Mouse (Mus musculus) hindbrain, embryonic 16.5 days (tissue): ENCODE results near the gene Itga1. TPM values are rescaled to one million over a fixed set of nuclear protein-coding genes. Genes with fewer than 3 reads are reported as not detected.

Experiments
- ATAC-seq: fragments of 200-750 bp; cut with Nextera tagmentation; 2 replicates; pipeline ENCODE4 v1.8.0; 2017; ENCODE audit warnings: moderate TSS enrichment, moderate library complexity
- H3K27ac ChIP-seq: fragments of 300-500 bp; sonication (generic); 2 replicates; pipeline ENCODE4 v1.5.1; 2014; ENCODE audit warnings: low read depth, mild to moderate bottlenecking, control low read depth, low read length, moderate library complexity
- H3K27me3 ChIP-seq: fragments of 300-500 bp; sonication (generic); replicated peaks from 2 replicates; pipeline ENCODE4 v1.6.1; 2014; ENCODE audit warnings: low read length; ENCODE audit not compliant: control insufficient read depth, insufficient read depth
- H3K36me3 ChIP-seq: fragments of 300-500 bp; sonication (generic); 2 replicates; pipeline ENCODE4 v1.6.1; 2014; ENCODE audit warnings: mild to moderate bottlenecking, low read length, moderate library complexity, mixed read lengths; ENCODE audit not compliant: control insufficient read depth, insufficient read depth
- H3K4me1 ChIP-seq: fragments of 300-500 bp; sonication (generic); 2 replicates; pipeline ENCODE4 v1.6.1; 2014; ENCODE audit warnings: low read depth, low read length; ENCODE audit not compliant: control insufficient read depth, insufficient read depth
- H3K4me2 ChIP-seq: fragments of 300-500 bp; sonication (generic); 2 replicates; pipeline ENCODE4 v1.6.1; 2014; ENCODE audit warnings: mild to moderate bottlenecking, low read length, control low read depth, moderate library complexity
- H3K4me3 ChIP-seq: fragments of 300-500 bp; sonication (generic); 2 replicates; pipeline ENCODE4 v1.5.1; 2014; ENCODE audit warnings: mild to moderate bottlenecking, low read length, control low read depth, moderate library complexity
- H3K9ac ChIP-seq: fragments of 300-500 bp; sonication (generic); 2 replicates; pipeline ENCODE4 v1.6.1; 2014; ENCODE audit warnings: low read depth, mild to moderate bottlenecking, control low read depth, low read length, moderate library complexity
- H3K9me3 ChIP-seq: fragments of 300-500 bp; sonication (generic); 2 replicates; pipeline ENCODE4 v1.6.1; 2014; ENCODE audit warnings: mild to moderate bottlenecking, low read length, moderate library complexity; ENCODE audit not compliant: control insufficient read depth
- WGBS: fragments of 180-500 bp; shearing (Covaris S2); extraction: QIAGEN DNeasy Blood & Tissue Kit; methylation state at CpG from one replicate; pipeline ENCODE4 v1.1.7; 2014; 5-methylcytosine and 5-hydroxymethylcytosine counted together
- polyA plus RNA-seq: library from polyadenylated mRNA; unstranded; fragments of >200 nt; fragmentation: Nextera tagmentation; extraction: Ambion mirVana; gene quantifications from 2 replicates; pipeline ENCODE4 v1.2.1, GENCODE M21; 2015

The Itga1 gene
- polyA plus RNA-seq, result 6.2 TPM in 2 replicates

DNA sequence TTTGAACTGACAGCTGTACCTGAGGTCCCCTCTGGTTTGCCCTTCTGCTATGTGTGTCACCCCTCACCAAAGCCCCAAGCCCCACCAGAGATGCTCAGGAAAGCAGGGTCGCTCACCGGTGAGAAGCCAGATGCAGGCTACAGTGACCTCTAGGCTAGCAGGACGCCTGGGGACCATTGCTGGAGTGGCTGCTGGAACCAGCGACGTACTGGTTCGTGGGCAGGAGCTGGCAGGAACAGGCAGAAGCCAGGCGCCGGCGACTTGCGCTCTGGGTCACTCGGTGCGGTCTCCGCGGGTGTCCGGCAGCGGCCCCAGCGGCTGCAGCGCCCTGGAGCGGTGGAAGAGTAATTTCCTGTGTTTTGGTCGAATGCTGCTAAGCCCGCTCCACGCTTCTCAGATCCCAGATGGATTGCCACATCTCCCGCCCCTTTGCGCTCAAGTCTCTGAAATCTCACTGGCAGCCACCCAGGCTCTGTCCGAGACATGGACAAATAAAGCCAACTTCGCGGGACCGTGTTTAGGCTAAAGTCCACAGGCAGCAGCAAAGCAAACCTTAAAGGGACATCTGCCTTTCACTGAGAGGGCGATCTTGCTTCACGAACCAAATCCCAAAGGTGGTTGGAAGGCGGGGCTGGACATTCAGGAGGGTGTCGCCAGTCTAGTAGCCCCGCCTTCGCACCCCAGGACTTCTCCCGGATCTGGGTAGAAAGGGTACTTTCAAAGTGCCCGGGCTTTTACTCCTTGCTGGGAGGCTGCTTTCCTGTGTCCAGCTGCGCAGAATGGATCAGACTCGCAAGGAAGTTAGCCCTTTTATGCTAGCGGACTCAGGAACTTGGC is at the start of gene Itga1, which contains the start of gene Gm49395:
TSS of gene Itga1 (minus strand) at position 610 of the 837 bp plus-strand sequence.
TSS of gene Gm49395 (minus strand) at position 567 of the 837 bp plus-strand sequence.
- peak; percentile 88 for ATAC-seq
- peak within 1 kb of the TSS; percentile 61 for H3K9ac ChIP-seq
- H3K4me2 ChIP-seq, result peak within 1 kb of the TSS; percentile 84
- H3K4me3 ChIP-seq, result peak within 1 kb of the TSS; percentile 56
- peaks cover 12% of the 10 kb centered on the region for H3K27me3 ChIP-seq
- H3K27ac ChIP-seq, result peak within 1 kb of the TSS; percentile 67
- under 1% methylated on average over 39 of the region's 39 CpGs for WGBS
- no peaks in the 10 kb centered on the region for H3K36me3 ChIP-seq
- no peaks in the 10 kb centered on the region for H3K9me3 ChIP-seq
- peaks cover 7% of the 10 kb centered on the region for H3K4me1 ChIP-seq

- H3K4me1 ChIP-seq, result no peaks in the 10 kb centered on the region
- no peak overlapping the region for H3K4me2 ChIP-seq
- ATAC-seq, result no peak
- H3K9ac ChIP-seq, result no peak overlapping the region
- 100% methylated on average over 1 of the region's 1 CpGs for WGBS
- H3K27ac ChIP-seq, result no peak overlapping the region
- H3K4me3 ChIP-seq, result no peak overlapping the region
- H3K36me3 ChIP-seq, result no peaks in the 10 kb centered on the region
- H3K27me3 ChIP-seq, result no peaks in the 10 kb centered on the region
- no peaks in the 10 kb centered on the region for H3K9me3 ChIP-seq
These were observed 48.8 kb upstream of the Itga1 start for GRCm38 (mm10) chr13:115150602-115151001.

- H3K4me2 ChIP-seq, result no peak overlapping the region
These were observed 48.1 kb upstream of the Itga1 start for GRCm38 (mm10) chr13:115149849-115150248.

DNA sequence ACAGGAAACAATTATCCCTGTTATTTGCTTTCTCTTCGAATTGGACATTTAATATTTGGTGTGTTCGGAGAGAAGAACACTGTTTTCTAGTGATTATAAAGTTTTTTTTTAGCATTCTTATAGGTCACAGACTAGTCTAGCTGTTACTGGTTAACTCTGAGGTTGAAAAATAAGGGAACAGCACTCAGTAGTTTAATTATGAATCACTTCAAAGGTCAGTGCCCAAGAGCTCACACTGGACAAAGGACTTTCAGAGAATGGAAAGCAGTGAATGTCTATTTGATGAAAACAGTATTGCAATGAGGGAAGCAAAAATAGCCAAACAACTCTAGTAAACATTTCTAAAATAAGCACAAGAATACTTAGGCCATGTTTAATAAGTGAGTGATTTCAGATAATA is 41.8 kb upstream of the Itga1 start:
- WGBS, result 97% methylated on average over 2 of the region's 2 CpGs
- no peak overlapping the region for H3K9ac ChIP-seq

More at GRCm38 (mm10) chr13:115149849-115150248, 48.1 kb upstream of the Itga1 start:
- Histone ChIP-seq H3K9ac (no peak overlapping the region), H3K36me3 (no peaks in the 10 kb centered on the region), H3K4me1 (no peaks in the 10 kb centered on the region), H3K27me3 (no peaks in the 10 kb centered on the region), H3K27ac (no peak overlapping the region), H3K9me3 (no peaks in the 10 kb centered on the region), H3K4me3 (no peak overlapping the region)
- WGBS, result 93% methylated on average over 6 of the region's 6 CpGs
- ATAC-seq, result no peak

GRCm38 (mm10) chr13:115142066-115142465 is 40.3 kb upstream of the Itga1 start:
- H3K4me2 ChIP-seq, result no peak overlapping the region
- H3K36me3 ChIP-seq, result no peaks in the 10 kb centered on the region
- H3K27me3 ChIP-seq, result no peaks in the 10 kb centered on the region
- H3K27ac ChIP-seq, result no peak overlapping the region
- H3K9me3 ChIP-seq, result no peaks in the 10 kb centered on the region
- H3K4me3 ChIP-seq, result no peak overlapping the region
- H3K9ac ChIP-seq, result no peak overlapping the region
- H3K4me1 ChIP-seq, result no peaks in the 10 kb centered on the region
- WGBS, result 85% methylated on average over 3 of the region's 3 CpGs
- no peak for ATAC-seq

More for the DNA sequence above, 41.8 kb upstream of the Itga1 start:
- Histone ChIP-seq H3K4me1 (no peaks in the 10 kb centered on the region), H3K27ac (no peak overlapping the region), H3K9me3 (no peaks in the 10 kb centered on the region), H3K4me3 (no peak overlapping the region), H3K4me2 (no peak overlapping the region), H3K27me3 (no peaks in the 10 kb centered on the region), H3K36me3 (no peaks in the 10 kb centered on the region)
- no peak for ATAC-seq

DNA sequence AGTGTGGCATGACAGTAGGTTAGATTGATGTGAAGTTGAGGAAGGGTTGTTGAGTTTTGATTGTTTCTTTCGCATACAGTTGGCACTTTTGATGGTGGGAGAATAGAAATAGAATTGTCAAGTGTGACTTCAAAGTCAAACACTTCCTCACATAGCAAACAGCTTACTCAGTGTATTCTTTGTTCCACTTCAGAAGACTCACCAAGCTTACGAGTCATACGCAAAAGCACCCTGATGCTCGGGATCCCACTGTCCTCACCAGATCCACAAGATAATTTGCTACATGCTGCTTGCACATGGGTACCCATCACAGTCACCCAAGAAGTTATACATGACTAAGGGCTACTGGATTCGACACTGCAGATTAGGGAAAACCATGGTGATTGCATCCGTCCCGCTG is 36.7 kb upstream of the Itga1 start:
- Histone ChIP-seq H3K4me3 (no peak overlapping the region), H3K27me3 (no peaks in the 10 kb centered on the region), H3K4me2 (no peak overlapping the region), H3K4me1 (no peaks in the 10 kb centered on the region), H3K9me3 (no peaks in the 10 kb centered on the region), H3K9ac (no peak overlapping the region), H3K36me3 (no peaks in the 10 kb centered on the region), H3K27ac (no peak overlapping the region)
- WGBS, result 91% methylated on average over 7 of the region's 7 CpGs
- no peak for ATAC-seq

GRCm38 (mm10) chr13:115136761-115137160 is 35.0 kb upstream of the Itga1 start:
- 89% methylated on average over 3 of the region's 3 CpGs for WGBS
- no peak for ATAC-seq
- H3K4me1 ChIP-seq, result no peaks in the 10 kb centered on the region
- H3K36me3 ChIP-seq, result no peaks in the 10 kb centered on the region
- no peak overlapping the region for H3K4me2 ChIP-seq
- no peaks in the 10 kb centered on the region for H3K27me3 ChIP-seq
- no peak overlapping the region for H3K27ac ChIP-seq
- H3K9me3 ChIP-seq, result no peaks in the 10 kb centered on the region
- H3K4me3 ChIP-seq, result no peak overlapping the region
- H3K9ac ChIP-seq, result no peak overlapping the region

DNA sequence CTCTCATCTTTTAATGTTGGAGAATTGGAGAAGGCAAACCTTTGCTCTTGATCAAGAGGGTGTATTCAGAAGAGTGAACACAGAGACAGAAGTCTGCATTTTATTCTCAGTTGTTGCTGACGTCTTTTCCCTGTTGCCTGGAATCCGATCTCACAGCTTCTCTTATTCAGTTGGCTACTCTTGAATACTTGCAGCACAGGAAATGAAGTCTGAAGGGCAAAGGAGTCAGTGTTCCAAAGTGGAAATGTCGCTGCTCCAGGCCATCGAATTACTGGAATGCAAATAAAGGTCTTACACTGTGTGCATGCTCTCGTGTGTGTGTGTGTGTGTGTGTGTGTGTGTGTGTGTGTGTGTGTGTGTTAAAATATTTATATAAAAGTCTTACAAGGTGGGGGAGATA is 30.7 kb upstream of the Itga1 start:
- H3K4me2 ChIP-seq, result no peak overlapping the region
- no peak overlapping the region for H3K4me3 ChIP-seq
- no peak for ATAC-seq
- H3K27ac ChIP-seq, result no peak overlapping the region
- no peak overlapping the region for H3K9ac ChIP-seq
- WGBS, result 31% methylated on average over 5 of the region's 5 CpGs
- H3K9me3 ChIP-seq, result no peaks in the 10 kb centered on the region
- H3K27me3 ChIP-seq, result no peaks in the 10 kb centered on the region
- H3K4me1 ChIP-seq, result no peaks in the 10 kb centered on the region
- no peaks in the 10 kb centered on the region for H3K36me3 ChIP-seq

GRCm38 (mm10) chr13:115131381-115131780 is 29.6 kb upstream of the Itga1 start:
- H3K9ac ChIP-seq, result no peak overlapping the region
- no peak overlapping the region for H3K4me3 ChIP-seq
- WGBS, result 67% methylated on average over 3 of the region's 3 CpGs
- H3K27me3 ChIP-seq, result no peaks in the 10 kb centered on the region
- no peaks in the 10 kb centered on the region for H3K4me1 ChIP-seq
- H3K9me3 ChIP-seq, result no peaks in the 10 kb centered on the region
- ATAC-seq, result no peak
- no peak overlapping the region for H3K27ac ChIP-seq
- H3K36me3 ChIP-seq, result no peaks in the 10 kb centered on the region
- no peak overlapping the region for H3K4me2 ChIP-seq
